Mouse (Mus musculus): ENCODE measurements at regions not wholly inside any gene's neighbourhood (a gene's known extent, or its start where the extent isn't known, plus 50 kb on each side); places are given as distances from the start of the nearest gene placed in this dataset.

DNA sequence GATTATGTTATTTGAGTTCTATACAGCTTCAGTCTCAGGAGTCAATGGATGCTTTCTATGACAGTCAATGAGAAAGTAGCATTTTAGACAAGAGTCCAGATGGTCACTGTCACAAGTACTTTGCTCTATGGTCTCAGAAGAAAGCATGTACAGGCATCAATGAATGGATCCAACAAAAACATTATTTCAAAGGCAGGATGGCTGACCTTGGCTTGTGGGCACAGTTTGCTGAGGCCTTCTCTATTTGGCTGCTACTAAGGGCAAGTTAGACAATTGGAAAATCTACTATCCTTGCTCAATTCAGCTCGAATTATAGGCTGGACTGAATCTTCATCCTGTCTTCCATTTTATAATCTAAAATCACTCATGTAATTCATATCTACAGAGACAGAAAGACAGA, 237.9 kb upstream of the A1bg start:
- no peak for DNase-seq (ENCODE audit: low spot score in 2 of 2)

GRCm38 (mm10) chr15:61159552-61159951, 236.7 kb upstream of the A1bg start:
- no peak for DNase-seq (ENCODE audit: low spot score in 2 of 2)

GRCm38 (mm10) chr15:61158041-61158545, 235.3 kb upstream of the A1bg start:
- DNase-seq (ENCODE audit: low spot score in 2 of 2), result no peak

GRCm38 (mm10) chr15:61157543-61157942, 234.7 kb upstream of the A1bg start:
- peak; percentile 84 to 85 for DNase-seq (ENCODE audit: low spot score in 2 of 2)

DNA sequence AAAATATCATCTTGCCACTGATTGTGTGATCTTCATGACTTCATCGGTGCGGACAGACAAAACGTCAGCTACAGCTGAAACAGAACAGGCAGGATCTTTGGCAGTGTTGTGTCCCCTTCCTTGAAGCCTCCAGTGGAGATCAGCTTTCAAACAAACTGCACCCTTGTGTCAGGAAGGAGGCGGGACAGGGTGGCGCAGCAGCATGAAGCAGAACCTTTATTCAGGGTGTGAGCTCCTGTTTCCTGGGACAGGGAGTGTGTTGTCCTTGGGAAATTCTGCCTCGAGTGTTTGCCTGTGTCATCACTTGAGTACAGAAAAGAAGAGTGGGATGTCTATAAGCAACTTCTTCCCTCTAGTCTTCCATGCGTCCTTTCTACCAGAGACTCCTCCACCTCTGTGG, 232.7 kb upstream of the A1bg start:
- DNase-seq (ENCODE audit: low spot score in 2 of 2), result no peak

DNA sequence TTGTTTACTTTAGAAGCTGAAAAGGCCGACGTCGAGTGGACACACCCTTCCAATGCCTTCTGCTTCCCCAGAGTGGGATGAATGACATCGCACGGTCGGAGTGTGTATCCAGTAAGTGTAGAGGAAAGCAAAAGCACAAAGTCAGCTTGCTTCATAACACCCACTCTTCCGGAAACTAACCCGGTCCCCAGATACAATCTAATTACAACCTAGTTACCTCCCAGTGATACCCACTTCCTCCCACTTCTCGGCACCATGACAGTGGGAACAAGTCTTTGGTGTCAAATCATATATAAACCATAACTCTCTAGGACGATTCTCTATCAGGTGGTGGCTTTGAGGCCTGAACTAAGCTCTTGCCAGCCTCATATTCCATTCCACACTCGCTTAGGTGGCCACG, 231.4 kb upstream of the A1bg start:
- DNase-seq (ENCODE audit: low spot score in 2 of 2), result no peak

DNA sequence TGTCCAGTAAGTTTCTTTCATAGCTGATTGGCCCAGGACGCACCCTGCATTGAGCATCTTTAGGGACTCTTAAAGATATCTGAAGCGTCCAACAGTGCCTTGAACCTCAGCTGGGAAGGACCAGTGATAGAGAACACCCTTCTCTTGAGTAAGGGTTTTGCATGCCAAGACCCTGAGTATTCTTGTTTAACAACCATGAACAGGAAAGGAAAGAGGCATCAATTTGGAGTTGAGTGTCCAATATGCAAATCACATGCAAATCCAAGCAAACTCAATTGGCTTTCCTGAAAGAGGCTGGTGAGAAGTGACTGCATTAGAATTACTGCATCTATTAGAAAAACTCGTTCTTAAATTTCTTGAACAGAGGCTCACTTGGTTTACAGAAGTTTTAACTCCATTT, 220.0 kb upstream of the A1bg start:
- DNase-seq (ENCODE audit: low spot score in 2 of 2), result no peak

GRCm38 (mm10) chr15:61139151-61139550, 216.3 kb upstream of the A1bg start:
- DNase-seq (ENCODE audit: low spot score in 2 of 2), result no peak

DNA sequence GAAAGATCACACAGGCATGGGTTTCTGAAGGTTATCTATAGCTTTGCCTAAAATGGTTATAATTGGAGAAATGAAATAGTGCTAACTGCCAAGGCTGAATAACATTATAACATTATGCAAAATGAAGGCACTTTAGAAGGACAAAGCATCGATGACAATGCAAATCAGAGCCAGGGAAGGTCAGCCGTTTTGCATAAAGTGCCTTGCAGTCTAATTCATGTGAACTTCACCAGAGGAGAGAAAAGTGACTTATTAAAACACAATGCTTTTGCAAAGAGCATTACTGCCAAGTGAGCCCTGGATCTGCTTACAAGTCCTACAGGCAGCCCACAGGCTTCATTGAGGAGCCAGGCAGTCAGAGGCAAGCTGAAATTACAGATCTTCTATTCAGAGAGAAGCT, 214.0 kb upstream of the A1bg start:
- DNase-seq (ENCODE audit: low spot score in 2 of 2), result no peak

GRCm38 (mm10) chr15:61133316-61133715, 210.5 kb upstream of the A1bg start:
- DNase-seq (ENCODE audit: low spot score in 2 of 2), result no peak

GRCm38 (mm10) chr15:61127971-61128370, 205.2 kb upstream of the A1bg start:
- DNase-seq (ENCODE audit: low spot score in 2 of 2), result no peak

- no peak for DNase-seq (ENCODE audit: low spot score in 2 of 2)
Observed at GRCm38 (mm10) chr15:61127130-61127529, 204.3 kb upstream of the A1bg start.

DNA sequence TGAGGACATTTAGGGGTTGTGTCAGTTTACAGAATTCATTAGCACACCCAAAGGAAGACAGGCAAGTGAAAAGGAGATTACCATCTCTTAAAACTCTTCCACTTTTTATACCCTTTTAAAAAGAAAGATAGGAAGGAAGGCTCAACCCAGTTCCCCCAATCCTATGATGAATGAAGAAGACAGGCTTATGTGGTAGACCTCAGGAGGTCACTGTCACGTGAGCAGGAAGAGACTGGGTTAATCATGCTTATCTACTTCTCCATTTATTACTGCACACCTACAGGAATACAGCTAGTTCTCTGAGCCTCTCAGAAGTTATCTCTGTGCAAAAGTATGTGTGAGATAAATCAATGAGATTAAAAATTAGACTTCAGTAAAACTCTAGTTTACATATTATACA, 194.1 kb upstream of the A1bg start:
- DNase-seq (ENCODE audit: low spot score in 2 of 2), result no peak

DNA sequence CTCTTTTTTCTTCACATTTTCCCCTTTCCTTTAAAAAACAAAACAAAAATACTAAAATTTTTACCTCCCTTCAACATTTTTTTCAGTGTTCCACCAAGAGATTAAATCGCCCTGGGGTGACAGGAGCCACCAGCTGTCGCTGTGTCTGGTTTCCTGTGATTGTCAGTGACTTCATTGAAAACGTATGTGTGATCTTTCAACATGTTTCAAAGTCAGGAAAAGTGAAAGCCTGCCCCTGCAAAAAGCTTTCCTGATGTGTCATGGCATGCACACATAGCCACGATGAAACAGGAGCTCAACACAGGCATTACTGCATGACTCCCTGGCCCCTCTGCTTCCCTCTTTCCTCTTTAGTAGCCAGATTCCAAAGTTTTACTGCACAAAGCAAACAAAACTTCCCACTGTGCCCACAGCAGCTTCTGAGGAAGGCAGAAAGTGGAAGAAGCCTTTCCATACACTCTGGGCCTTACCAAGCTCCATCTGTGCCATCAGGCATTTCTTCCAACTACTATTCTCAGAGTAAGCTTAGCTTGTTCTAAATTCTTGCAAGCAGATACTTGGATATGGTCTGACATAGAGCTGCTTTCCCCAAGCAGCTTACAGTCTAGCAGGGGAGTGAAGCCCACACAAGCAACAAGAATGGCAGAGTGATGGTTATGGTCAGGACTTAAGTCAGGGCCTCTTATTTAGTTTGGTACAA, 186.8 kb upstream of the A1bg start:
- DNase-seq (ENCODE audit: low spot score in 2 of 2), result no peak

- DNase-seq (ENCODE audit: low spot score in 2 of 2), result no peak
Observed at GRCm38 (mm10) chr15:61108957-61109356, 186.1 kb upstream of the A1bg start.

GRCm38 (mm10) chr15:61102421-61103412, 179.9 kb upstream of the A1bg start:
- no peak for DNase-seq (ENCODE audit: low spot score in 2 of 2)

DNA sequence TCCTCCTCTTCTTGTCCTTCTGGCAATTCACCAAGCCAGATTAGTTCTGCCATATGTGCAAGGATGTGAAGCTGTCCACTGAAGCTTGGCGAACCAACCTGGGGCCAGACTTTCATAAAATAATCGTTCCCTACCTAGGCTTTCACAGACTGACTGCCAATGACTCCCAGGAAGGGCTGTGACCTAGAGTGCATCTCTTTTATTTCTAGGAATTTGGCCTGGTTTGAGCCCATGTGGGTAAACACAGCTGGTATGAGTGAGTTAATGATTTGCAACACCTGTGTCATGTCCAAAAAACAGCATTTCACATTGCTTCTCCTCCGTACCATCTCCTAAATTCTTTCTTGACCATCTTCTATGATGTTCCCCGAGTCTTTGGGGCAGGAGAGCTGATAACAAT, 178.0 kb upstream of the A1bg start:
- no peak for DNase-seq (ENCODE audit: low spot score in 2 of 2)

DNA sequence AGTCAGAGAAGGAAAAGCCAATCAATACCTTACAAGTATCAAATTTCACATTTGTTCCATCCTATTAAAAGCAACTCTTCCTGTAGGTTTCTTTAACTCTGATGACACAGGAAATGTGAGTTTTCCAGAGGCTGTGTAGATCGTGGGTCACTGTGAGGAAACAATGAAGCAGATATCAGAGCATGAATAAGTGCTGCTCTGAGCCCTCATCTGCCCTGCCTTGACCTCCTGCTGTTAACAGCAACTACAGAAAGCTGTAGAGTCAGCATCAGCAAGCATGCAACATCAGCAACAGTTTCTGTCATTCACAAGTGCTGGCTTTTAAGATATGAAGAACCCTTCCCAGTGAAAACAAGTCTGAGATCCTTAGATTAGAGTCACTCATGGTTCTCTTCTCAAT, 176.2 kb upstream of the A1bg start:
- DNase-seq (ENCODE audit: low spot score in 2 of 2), result no peak

- no peak for DNase-seq (ENCODE audit: low spot score in 2 of 2)
Observed at GRCm38 (mm10) chr15:61098519-61098918, 175.7 kb upstream of the A1bg start.

DNA sequence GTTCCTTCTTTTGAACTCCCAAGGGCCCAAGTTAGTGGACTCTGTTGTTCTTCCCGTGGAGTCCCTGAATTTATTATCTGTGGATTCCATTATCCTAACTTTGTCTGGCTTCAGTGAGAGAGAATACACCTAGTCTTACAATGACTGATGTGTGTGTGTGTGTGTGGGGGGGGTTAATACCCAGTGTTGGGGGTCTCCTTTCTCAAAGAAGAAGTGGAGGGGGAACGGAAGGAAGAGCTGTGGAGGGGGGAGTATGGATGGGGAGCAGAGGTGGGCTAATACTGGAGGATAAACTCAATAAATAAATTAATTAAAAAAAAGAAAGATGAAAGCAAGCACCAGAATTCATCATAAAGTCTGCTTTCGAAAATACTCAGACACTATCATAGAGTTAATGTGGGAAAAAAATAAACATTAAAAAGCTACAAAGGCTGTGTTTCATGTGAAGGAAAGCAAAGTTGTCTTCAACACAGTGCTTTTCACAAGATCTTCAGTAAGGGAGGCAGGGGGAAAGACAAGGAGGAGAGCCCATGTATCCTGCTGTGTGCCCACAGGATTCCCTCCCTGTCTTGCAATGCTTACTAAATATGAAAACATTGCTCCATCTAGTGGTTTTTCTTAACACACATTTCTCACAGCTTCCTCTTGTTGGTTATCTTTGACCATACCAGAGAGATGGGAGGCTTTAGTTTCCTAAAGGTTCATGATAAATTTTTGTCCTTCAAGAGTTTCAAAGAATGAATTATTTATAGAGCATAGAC, 173.4 kb upstream of the A1bg start:
- DNase-seq (ENCODE audit: low spot score in 2 of 2), result no peak

- no peak for DNase-seq (ENCODE audit: low spot score in 2 of 2)
Observed at GRCm38 (mm10) chr15:61055017-61055609, 132.3 kb upstream of the A1bg start.
